Mouse (Mus musculus) limb, embryonic 15.5 days (tissue): ENCODE measurements around the gene Prpf39. TPM values are rescaled to one million over a fixed set of nuclear protein-coding genes. Genes with fewer than 3 reads are reported as not detected.

ENCODE experiments used
- polyA plus RNA-seq: library from polyadenylated mRNA; unstranded; fragments of >200 nt; fragmentation: Nextera tagmentation; extraction: Ambion mirVana; gene quantifications from 2 replicates; pipeline ENCODE4 v1.2.1, GENCODE M21; 2015

Prpf39 gene
- polyA plus RNA-seq, 1 experiment from 2014 or later = 61.9 TPM

Other genes starting within 250 kb of the Prpf39 start
- 2.0 and 3.1 TPM in 2 replicates for gene Gm527, start 118.4 kb upstream of the Prpf39 start, polyA plus RNA-seq
- gene Klhl28, start 70.8 kb upstream of the Prpf39 start, polyA plus RNA-seq = 15.3 and 16.4 TPM in 2 replicates
- 21.3 and 22.3 TPM in 2 replicates for gene Togaram1, start 70.5 kb upstream of the Prpf39 start, polyA plus RNA-seq
- gene Fkbp3, start 37.7 kb downstream of the Prpf39 start, polyA plus RNA-seq = 342 and 385 TPM in 2 replicates
- 6.3 and 9.0 TPM in 2 replicates for gene Fancm, start 39.3 kb downstream of the Prpf39 start, polyA plus RNA-seq
- gene Mis18bp1, start 136.3 kb downstream of the Prpf39 start, polyA plus RNA-seq = 40.9 and 46.6 TPM in 2 replicates
- gene Wdr20rt, start 189.2 kb downstream of the Prpf39 start, polyA plus RNA-seq = not detected in 2 replicates